Mouse (Mus musculus): ENCODE data around the gene Fam120b. TPM values are rescaled to one million over a fixed set of nuclear protein-coding genes. Genes with fewer than 3 reads are reported as not detected.
A peak's percentile ranks its signal among the peaks of the same experiment; 100 is the strongest.

Gene Fam120b
- total and polyA plus RNA-seq, 2 experiments: 5.8 to 13.4 TPM

DNA sequence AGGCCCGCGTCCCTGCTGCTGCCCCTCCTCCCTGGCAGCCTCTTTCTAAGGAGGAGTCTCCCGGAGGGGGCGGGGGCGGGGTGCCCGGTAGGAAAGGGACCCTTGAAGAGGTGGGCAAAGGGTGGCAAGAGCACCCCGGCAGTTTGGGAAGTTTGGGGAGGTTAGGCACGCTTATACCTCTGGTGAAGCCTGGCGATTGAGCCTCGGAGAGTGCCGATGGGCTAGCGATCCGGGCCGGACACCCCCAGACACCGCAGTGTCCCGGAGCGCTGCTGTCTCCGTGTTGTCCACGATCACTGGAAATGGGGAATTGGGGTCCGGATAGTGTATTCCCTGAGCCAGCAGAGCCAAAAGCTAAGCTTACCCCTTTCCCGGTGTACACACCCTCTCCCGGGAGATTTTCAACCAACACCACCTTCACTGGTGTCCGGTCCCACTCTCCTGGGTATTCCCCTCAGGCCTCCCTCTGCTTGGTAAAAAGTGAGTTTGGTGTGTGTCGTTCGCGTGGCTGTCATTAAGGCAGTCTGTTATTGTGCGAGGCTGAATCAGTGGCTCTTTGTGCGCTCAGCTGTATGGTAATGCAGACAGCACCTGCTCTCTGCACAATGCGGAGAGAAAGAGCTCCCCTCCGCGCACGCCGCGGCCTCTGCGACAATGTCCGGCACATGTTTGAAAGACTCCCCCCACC lies 19.4 kb upstream of the Fam120b start, which contains the start of gene Dll1:
Dll1 (minus strand) TSS at position 379 of the 688 bp plus-strand sequence.
- peak within 1 kb of the TSS; percentile 74 for H3K27ac ChIP-seq (replicated peaks; ENCODE audit: insufficient read depth, low read depth, low read length)
- no peaks in the 10 kb centered on the region for H3K36me3 ChIP-seq (ENCODE audit: control insufficient read depth, insufficient read depth, low read length)
- WGBS: 7% methylated on average over 36 of the region's 36 CpGs
- no peaks in the 10 kb centered on the region for H3K27me3 ChIP-seq (ENCODE audit: control insufficient read depth, insufficient read depth, low read length)
- no peak for TF ChIP-seq CTCF (IDR thresholded peaks at IDR 0.05; ENCODE audit: low read depth, low read length)
- peaks cover 34% of the 10 kb centered on the region for H3K4me1 ChIP-seq (ENCODE audit: control insufficient read depth, insufficient read depth, low read length)
- no peaks in the 10 kb centered on the region for H3K79me2 ChIP-seq (ENCODE audit: control insufficient read depth, insufficient read depth, low read length)
- DNase-seq (ENCODE audit: extremely low read depth, low read depth, low spot score): peak; percentile 17
- H3K9ac ChIP-seq (ENCODE audit: low read depth, low read length): peak within 1 kb of the TSS; percentile 93
- peak within 1 kb of the TSS; percentile 84 for H3K4me3 ChIP-seq (ENCODE audit: insufficient read depth, low read depth, low read length)

DNA sequence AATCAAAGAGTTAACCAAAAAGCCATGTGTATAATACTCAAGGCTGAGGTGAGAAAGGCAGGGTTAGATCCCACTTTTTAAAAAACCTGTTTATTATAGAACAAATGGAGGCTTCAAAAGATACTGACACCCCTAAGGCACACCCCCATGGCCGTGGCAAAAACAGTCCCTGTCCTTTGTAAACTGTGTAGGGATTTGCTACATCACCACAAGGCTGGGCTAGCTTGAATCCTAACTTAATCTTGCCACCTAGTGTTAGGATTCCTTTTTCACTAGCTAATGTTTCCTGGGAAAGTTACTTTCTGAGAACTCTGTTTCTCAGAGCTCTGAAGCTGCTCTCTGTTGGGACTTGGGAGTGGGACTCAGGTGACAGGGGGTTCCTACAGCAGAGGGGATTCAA lies 18.1 kb upstream of the Fam120b start:
- WGBS: 2% methylated on average over 1 of the region's 1 CpGs
- DNase-seq (ENCODE audit: extremely low read depth, low read depth, low spot score): peak; percentile 73
- Histone ChIP-seq H3K4me3 (ENCODE audit: insufficient read depth, low read depth, low read length) (no peak overlapping the region), H3K4me1 (ENCODE audit: control insufficient read depth, insufficient read depth, low read length) (peaks cover 28% of the 10 kb centered on the region), H3K79me2 (ENCODE audit: control insufficient read depth, insufficient read depth, low read length) (no peaks in the 10 kb centered on the region), H3K27ac (replicated peaks; ENCODE audit: insufficient read depth, low read depth, low read length) (no peak overlapping the region), H3K9ac (ENCODE audit: low read depth, low read length) (no peak overlapping the region), H3K27me3 (ENCODE audit: control insufficient read depth, insufficient read depth, low read length) (no peaks in the 10 kb centered on the region), H3K36me3 (ENCODE audit: control insufficient read depth, insufficient read depth, low read length) (no peaks in the 10 kb centered on the region)
- TF ChIP-seq POLR2A (IDR thresholded peaks at IDR 0.05; ENCODE audit: extremely low read depth, insufficient read depth, low read length) (no peak), CTCF (IDR thresholded peaks at IDR 0.05; ENCODE audit: low read depth, low read length) (no peak)

DNA sequence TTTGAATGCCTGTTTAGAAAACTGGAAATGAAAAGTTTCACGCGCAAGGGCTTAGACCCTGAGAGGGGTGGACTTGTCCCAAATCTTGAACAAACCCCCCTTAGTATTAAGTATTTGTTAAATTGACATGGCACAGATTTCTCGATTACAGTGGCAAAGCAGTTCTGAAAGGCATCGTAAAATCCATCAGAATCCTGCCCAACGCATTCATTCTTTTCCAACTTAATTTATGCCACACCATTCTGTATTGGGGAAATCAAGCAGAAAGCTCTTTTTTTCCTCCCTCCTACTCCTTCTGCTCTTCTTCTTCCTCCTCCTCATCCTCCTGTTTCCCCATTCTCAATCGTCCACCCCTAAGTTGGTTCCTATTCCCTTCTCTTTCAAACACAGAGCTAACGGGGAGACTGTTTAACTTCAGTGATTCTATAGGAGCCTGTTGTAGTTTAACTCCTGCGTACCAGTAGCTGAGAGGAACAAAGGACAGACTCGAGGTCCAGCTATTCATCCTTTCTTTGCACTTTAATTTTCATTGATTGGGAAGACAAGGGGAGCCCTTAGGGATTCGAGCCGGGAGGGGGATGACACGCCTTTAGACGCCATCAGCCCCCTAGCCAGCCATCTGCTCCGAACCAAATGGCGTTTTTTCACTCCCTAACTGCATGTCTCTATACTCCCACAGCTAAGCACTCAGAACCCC lies 17.4 kb upstream of the Fam120b start:
- H3K4me1 ChIP-seq (ENCODE audit: control insufficient read depth, insufficient read depth, low read length): peaks cover 21% of the 10 kb centered on the region
- no peak for DNase-seq (ENCODE audit: extremely low read depth, low read depth, low spot score)
- H3K4me3 ChIP-seq (ENCODE audit: insufficient read depth, low read depth, low read length): no peak overlapping the region
- no peak overlapping the region for H3K27ac ChIP-seq (replicated peaks; ENCODE audit: insufficient read depth, low read depth, low read length)
- TF ChIP-seq CTCF (IDR thresholded peaks at IDR 0.05; ENCODE audit: low read depth, low read length): no peak
- no peak for TF ChIP-seq POLR2A (IDR thresholded peaks at IDR 0.05; ENCODE audit: extremely low read depth, insufficient read depth, low read length)
- no peak overlapping the region for H3K9ac ChIP-seq (ENCODE audit: low read depth, low read length)
- no peaks in the 10 kb centered on the region for H3K79me2 ChIP-seq (ENCODE audit: control insufficient read depth, insufficient read depth, low read length)
- H3K27me3 ChIP-seq (ENCODE audit: control insufficient read depth, insufficient read depth, low read length): no peaks in the 10 kb centered on the region
- no peaks in the 10 kb centered on the region for H3K36me3 ChIP-seq (ENCODE audit: control insufficient read depth, insufficient read depth, low read length)
- WGBS: 67% methylated on average over 15 of the region's 15 CpGs

DNA sequence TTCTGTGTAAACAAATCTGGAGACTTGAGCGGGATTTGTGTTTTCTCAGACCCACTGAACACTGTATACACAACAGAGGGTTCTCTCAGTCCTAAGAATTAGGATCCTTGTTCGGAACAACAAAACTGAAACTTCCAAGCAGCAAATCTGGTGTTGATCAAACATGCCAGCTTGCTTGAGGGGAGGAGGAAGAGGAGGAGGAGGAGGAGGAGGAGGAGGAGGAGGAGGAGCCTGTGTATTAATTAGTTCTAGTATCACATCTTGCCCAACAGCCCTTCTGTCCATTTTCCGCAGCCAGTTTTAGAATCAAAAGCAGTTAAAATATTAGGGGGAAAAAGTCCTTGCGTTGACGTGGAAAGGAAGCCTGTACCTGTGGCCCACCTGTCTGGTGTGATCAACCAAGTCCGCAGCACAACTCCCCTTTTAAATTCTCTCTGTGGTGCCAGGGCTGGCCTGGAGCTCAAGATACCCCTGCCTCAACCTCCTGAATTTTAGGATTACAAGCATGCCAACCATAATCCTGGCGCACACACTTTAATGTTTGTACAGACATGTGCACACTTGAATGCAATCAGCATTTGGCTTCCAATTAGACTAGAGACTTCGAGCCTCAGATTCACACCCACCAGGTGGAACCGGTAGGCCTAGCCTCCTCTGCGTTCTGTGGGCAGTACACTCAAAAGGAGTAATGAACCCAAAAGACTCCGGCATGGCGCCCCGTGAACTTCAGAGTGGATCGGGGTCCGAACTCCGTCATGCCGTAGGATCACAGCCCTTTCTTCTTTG lies 16.1 kb upstream of the Fam120b start:
- Histone ChIP-seq H3K9ac (ENCODE audit: low read depth, low read length) (peak overlapping the region; percentile 74), H3K4me3 (ENCODE audit: insufficient read depth, low read depth, low read length) (peak overlapping the region; percentile 62; the same call in 1 of the 2 replicates), H3K36me3 (ENCODE audit: control insufficient read depth, insufficient read depth, low read length) (no peaks in the 10 kb centered on the region), H3K4me1 (ENCODE audit: control insufficient read depth, insufficient read depth, low read length) (peaks cover 12% of the 10 kb centered on the region), H3K27ac (replicated peaks; ENCODE audit: insufficient read depth, low read depth, low read length) (peak overlapping the region; percentile 52), H3K27me3 (ENCODE audit: control insufficient read depth, insufficient read depth, low read length) (no peaks in the 10 kb centered on the region), H3K79me2 (ENCODE audit: control insufficient read depth, insufficient read depth, low read length) (no peaks in the 10 kb centered on the region)
- peak; percentile 50 for DNase-seq (ENCODE audit: extremely low read depth, low read depth, low spot score)
- TF ChIP-seq POLR2A (IDR thresholded peaks at IDR 0.05; ENCODE audit: extremely low read depth, insufficient read depth, low read length): no peak
- TF ChIP-seq CTCF (IDR thresholded peaks at IDR 0.05; ENCODE audit: low read depth, low read length): no peak
- 29% methylated on average over 17 of the region's 17 CpGs for WGBS

DNA sequence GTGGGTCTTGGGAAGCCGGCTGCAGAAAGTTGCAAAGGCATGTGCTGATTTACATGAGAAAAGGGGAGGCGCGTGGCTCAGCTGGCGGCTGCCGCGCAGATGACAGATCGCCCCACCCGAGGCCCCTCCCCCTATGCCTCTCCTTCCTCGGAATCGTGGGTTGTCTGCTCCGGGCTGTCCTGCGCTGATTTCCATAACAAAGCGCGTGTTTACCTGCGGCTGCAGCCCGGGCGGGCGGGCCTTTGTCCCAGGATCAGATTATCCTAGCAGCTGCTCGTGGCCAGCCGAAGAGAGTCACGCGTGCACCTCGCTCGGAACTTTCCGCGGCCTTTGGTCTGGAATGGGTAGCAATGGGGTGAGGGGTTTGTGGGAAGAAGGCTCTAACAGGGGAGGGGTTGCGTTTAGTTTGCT lies 15.4 kb upstream of the Fam120b start:
- peak; percentile 77 for DNase-seq (ENCODE audit: extremely low read depth, low read depth, low spot score)
- no peaks in the 10 kb centered on the region for H3K79me2 ChIP-seq (ENCODE audit: control insufficient read depth, insufficient read depth, low read length)
- no peaks in the 10 kb centered on the region for H3K27me3 ChIP-seq (ENCODE audit: control insufficient read depth, insufficient read depth, low read length)
- H3K4me1 ChIP-seq (ENCODE audit: control insufficient read depth, insufficient read depth, low read length): peaks cover 12% of the 10 kb centered on the region
- 1% methylated on average over 27 of the region's 27 CpGs for WGBS
- peak overlapping the region; percentile 62 for H3K4me3 ChIP-seq (ENCODE audit: insufficient read depth, low read depth, low read length)
- H3K9ac ChIP-seq (ENCODE audit: low read depth, low read length): peak overlapping the region; percentile 74
- H3K27ac ChIP-seq (replicated peaks; ENCODE audit: insufficient read depth, low read depth, low read length): peak overlapping the region; percentile 67
- TF ChIP-seq POLR2A (IDR thresholded peaks at IDR 0.05; ENCODE audit: extremely low read depth, insufficient read depth, low read length): 0 out of 2 replicates have a peak, but pooled peaks have one; percentile 22
- no peak for TF ChIP-seq CTCF (IDR thresholded peaks at IDR 0.05; ENCODE audit: low read depth, low read length)
- no peaks in the 10 kb centered on the region for H3K36me3 ChIP-seq (ENCODE audit: control insufficient read depth, insufficient read depth, low read length)

All from liver, adult 2 months (tissue).